Mouse (Mus musculus): ENCODE data around the gene Trim14.
A peak's percentile ranks its signal among the peaks of the same experiment; 100 is the strongest.

Gene Trim14

DNA sequence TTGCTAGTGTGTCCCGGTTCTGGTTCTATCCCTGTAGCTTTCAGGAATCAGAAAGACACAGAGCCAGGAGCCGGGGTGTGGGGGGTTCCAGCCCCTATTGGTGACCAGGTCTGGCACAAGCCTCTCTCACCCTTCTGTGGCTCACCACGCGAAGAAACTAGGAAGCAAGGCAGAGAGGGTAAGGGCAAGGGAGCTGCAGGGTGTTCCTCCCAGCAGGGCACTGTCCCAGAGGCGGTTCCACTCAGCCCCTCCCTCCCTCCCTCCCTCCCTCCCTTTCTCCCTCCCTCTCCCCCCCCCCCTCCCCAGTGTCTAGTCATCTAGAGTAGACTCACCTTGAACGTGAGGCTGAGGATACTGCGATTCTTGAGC is 8.4 kb downstream of the Trim14 start:
- no peak for DNase-seq (ENCODE audit: low read depth)

DNA sequence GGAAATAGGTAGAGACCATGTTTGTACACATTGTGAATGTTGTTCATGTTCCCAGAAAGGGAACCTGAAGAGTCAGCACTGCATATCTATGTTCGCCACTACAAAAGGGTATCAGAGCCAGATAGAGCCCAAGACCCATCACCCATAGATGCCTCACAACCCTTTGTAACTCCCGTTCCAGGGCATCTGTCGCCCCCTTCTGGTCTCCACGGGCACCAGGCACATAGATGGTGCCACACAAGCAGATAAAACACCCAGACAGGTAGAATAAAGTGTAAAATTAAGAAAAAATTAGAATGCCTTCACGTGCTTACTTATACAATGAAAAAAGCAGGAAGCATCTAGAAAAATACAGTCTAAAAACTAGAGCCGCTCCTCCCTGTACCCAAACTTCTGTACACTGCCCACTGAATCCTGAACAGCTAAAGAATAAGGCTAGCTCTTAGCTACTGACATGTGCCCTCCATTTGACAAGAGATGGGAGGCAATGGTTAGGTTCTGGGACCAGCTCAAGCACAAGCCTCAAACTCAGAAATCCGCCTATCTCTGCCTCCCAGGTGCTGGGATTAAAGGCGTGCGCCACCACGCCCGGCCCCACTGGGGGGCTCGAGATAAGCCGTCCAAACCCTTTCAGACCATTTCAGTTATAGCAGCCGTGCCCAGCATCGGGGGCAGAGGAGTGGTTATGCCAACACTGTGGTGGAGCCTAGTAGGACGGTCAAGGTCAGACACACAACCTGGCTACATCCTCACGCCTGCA is 9.0 kb downstream of the Trim14 start:
- peak; percentile 32 for DNase-seq (ENCODE audit: low read depth)

DNA sequence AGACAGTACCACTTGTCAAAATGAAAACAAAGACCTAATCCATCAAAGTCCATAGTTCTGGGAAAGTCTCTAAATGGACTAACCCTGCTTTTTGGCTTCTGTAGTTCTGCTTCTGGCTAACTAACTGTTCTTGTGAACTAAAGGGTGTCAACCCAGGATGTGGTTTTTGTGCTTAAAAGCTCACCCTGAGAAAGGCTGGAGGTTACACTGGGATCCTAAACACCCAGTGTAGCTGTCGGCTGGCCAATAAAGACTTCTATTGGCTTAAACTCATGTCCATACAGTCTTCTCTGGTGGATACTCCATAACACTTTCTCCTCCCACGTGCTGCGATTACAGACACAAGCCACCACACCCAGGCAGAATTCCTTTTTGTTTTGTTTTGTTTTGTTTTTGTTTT is 9.7 kb downstream of the Trim14 start:
- no peak for DNase-seq (ENCODE audit: low read depth)

DNA sequence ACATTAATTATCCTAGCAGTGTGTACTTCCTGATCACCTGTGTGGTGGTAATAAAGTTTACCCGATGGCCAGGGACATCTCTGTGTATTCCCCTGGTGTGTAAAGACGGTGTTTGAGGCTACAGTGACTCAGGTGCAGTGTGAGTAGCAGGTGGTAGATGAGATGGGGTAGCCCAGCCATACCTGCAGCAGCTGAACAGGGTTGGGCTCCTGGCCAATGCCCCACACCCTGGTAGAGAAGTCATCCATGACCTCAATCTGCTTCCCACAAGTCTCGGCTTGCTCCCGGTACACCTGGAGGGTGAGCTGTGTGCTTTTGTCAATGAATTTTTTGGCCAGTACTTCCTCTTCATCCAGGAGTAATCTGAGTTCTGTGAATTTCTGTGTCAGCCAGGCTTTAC is 12.6 kb downstream of the Trim14 start:
- no peak for DNase-seq (ENCODE audit: low read depth)

DNA sequence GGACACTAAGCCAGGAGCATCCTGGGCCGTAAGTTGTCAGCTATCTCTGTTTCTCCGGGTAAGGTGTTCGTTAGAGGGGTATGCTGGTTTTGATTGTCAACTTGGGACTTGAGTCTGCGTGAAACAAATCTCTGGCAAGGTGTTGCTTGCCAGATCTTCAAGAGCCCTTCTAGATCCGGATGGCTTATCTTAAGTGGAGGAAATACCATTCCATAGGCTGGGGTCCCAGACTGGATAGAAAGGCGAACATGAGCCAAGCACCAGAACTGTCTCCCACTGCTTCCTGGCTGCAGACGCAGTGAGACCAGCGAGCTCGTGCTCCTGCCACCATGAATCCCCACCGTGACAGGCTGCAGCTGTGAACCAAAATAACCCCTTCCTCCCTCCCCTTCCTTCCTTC is 14.5 kb downstream of the Trim14 start:
- no peak for DNase-seq (ENCODE audit: low read depth)

DNA sequence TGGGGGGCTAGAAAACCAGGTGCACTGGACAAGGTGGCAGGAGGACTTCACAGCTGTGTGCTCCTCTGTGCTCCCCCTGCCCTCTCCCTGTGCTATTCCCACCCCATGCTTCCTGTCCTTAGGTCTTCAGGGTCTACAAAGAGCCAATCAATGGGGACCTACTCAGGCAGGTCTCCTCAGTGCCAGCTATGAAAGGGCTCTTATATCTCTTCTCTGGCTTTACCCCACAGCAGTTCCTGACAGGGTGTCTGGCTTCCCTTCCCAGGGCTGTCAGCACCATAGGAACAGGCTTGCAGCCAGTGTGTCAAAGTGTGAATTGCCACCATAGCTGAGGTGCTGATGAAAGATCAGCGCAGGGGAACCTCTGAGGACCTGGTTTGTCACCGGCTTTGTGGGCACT is 15.4 kb downstream of the Trim14 start:
- no peak for DNase-seq (ENCODE audit: low read depth)

DNA sequence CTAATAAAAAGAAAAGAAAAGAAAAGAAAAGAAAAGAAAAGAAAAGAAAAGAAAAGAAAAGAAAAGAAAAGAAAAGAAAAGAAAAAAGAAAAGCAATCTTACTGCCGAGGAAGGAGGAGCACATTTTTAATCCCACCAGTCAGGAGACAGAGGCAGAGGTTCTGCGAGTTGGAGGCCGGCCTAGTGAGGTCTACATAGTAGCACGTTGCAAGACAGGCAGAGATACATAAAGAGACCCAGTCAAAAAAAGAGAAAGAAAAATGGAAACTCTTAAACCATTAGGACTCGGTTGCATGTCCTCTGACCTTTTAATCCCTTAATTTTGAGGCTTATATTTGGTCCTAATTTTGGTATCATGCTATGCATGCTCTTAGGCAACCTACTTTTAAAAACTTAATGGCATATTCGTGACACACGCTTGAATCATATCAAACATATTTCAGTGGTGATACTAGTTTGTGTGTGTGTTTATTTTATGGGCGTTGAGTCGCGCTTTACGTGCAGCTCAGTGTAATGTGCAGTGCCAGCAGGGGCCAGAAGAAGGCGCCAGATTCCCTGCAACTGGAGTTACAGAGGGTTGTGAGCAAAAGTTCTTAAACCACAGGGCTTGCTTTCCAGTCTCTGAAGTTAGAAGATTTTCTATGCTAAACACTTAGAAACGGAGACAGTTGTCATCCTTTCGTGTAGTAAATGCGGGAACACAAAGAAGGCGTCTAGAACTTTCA is 28.0 kb downstream of the Trim14 start:
- peak; percentile 91 for DNase-seq (ENCODE audit: low read depth)

DNA sequence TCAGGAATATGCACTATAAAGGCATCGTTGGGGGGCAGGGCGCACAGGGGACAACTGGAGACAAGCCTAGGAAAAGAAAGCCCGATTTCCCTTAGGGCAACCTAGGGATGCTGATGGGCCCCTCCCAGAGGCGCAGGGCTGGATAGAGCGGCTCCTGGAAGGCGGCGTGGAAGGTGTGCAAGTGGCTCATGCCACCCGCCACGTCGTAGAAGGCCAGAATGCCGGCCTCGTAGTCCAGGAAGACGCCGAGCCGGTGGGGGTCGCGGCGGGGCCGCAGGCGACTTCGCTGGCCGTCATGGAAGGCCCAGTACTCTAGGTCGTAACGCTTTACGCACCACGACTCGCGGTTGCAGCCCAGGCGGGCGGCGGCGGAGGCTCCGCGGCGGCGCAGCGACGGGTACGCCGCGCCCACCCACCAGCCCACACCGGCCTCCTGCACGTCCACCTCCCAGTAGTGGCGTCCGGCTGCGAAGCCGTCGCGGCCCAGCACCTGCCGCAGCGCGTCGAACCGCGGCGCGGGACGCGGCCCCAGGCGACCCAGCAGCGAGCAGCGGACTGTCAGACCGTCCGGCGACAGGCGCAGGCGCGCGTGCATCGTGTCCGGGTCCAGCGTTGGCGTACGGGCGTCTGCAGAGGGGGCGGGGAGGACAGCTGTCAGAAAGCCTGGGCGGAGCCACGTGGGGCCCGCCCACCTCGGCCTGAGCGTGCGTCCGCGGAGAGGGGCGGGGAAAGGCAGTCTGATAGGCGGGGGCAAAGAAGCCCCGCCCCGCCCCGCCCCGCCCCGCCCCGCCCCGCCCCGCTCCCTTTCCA is 28.9 kb downstream of the Trim14 start:
- peak; percentile 96 for DNase-seq (ENCODE audit: low read depth)

DNA sequence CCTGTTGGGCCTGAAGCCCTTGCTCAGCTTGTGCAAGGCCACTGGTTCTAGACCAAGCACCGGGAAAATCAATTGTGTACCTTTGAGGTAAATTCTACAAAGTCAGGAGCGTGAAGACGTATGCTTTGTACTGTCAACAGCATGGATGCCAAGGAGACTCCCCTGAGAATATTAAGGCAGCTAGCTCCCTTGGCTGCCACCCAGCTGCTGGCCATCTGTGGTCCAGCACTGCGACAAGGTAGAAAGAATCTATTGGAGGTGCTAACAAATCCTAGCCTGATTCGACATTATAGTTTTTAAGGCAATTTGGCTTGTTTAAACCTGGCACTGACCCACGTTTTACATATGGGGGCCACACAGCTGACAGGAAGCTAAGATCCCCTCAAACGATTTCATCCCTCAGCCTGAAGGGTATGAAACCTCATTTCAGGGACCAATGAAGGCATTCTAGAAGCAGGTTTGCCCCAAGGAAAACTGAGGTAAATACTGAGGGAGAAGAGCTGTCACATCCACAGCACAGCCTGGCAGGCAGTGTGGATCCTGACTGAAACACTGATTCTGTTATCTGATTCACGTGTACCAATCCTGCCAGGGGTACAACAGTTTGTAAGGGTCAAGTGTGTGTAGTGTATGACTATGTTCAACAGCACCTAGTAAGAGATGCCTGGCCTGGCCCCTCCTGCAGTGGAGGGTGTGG is 30.4 kb downstream of the Trim14 start:
- peak; percentile 25 for DNase-seq (ENCODE audit: low read depth)

DNA sequence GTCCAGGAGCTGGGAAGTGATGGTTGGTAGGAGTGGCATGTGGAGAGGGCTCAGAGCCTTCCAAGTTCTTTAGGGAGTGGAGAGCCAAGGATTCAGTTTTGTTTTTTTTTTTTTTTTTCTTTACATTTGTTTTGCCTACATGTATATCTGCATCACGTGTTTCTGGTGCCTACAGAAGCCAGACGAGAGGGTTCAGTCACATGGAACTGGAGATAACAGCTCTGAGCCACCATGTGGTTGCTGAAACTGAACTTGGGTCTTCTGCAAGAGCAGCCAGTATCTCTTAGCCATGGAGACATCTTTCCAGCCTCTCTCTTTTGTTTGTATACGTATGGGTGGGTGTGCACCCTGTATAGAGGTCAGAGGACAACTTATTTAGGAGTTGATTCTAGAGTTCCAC is 32.1 kb downstream of the Trim14 start:
- no peak for DNase-seq (ENCODE audit: low read depth)

DNA sequence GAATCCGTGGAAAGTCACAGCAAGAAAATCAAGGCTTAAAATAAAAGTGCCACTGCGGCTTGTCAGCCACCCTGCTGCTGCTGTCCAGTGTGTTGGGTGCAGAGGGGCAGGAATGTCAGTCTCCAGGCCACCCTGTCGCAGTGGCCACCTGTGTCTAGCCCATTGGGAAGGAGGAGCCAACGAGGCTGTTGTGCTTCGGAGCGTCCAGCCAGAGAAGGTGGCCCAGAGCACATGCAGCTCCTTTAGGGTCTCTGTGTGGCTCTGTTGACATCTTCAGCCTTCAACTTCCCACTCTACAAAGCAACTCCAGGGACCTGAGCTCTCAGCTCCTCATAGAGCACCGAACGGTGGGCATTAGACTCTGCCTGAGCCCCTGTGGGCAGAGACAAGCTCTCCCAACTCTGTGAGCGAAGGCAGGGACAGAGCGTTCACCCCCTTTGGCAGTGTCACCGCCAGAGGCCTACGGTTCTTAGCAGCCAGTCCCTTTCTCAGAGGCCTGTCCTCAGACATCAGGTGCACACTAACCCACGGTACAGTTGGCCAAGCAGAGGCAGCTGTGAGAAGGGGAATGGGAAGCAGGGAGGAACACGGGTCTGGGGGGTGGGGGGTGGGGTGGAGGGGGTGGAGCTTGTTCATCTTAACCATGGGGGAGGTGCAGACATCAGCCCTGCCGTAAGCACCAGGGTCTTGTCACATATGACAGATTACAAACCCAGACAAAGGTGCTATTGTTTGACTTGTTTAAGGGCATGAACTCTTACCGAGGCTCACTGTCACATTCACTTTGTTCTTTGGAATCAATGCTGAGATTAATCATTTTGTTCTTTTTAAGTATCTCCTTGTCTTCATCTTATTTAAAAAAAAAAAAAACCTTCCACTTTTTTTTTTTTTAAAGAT is 33.1 kb downstream of the Trim14 start:
- DNase-seq (ENCODE audit: low read depth), result no peak

DNA sequence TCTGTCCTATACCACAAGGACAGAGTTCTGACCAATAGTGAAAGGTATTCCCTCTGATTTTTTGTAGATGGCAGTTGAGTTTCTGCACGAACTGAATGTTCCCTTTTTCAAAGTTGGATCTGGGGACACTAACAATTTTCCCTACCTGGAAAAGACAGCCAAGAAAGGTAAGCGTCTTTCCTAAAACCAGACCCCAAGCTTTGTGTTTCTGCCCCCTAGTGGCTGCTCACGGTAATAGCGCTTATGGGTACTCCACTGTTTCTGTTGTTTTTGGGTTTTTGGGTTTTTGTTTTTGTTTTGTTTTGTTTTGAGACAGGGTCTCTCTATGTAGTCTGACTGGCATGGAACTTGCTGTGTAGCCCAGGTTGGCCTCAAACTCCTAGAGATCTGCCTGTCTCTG is 37.0 kb downstream of the Trim14 start:
- peak; percentile 61 for DNase-seq (ENCODE audit: low read depth)

DNA sequence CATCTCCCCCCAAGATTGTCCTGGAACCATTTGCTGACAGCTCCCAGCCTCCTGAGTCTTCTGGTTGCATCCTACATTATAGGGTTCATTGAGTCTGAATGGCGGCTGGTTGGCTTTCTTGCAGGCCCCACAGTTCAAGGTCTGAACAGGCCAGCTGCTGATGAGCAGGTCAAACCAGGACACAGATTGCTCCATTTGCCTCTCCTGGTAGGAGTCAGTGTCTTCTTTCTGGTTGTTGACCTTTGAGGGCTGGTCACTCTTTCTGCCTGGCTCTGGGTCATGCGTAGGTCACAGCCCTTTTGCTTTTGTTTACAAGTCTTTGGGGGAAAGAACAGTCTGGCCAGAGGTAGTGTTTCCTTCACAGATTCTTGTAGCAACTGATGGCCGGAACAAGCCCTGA is 37.4 kb downstream of the Trim14 start:
- DNase-seq (ENCODE audit: low read depth), result no peak

DNA sequence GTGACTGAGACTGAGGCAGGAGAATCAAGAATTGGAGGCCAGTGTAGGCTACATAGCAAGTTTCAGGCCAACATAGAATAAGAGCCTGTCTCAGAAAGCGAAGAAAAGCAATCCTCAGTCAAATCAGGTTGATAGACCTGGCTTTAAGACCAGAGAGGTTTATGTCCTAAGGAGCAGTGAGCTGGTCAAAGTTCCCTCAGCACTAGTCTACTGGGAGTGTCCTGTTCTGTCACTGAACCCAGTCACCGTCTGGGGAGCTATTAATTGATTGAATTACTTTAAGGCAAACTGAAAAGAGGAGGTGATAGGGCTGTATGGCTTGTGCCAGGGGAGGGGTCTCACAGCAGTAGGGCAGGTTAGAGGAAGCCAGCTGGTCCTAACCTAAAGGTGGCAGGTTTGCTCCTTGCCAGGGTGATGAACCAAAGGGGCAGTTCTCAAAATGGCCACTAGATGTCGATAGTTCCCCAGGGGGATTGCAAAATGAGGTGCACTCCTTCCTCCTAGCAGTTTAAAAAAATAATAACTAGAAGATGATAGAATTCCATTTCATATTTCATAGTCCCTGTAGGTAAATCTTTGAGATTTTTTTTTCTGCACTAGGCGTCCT is 38.6 kb downstream of the Trim14 start:
- peak; percentile 80 for DNase-seq (ENCODE audit: low read depth)

DNA sequence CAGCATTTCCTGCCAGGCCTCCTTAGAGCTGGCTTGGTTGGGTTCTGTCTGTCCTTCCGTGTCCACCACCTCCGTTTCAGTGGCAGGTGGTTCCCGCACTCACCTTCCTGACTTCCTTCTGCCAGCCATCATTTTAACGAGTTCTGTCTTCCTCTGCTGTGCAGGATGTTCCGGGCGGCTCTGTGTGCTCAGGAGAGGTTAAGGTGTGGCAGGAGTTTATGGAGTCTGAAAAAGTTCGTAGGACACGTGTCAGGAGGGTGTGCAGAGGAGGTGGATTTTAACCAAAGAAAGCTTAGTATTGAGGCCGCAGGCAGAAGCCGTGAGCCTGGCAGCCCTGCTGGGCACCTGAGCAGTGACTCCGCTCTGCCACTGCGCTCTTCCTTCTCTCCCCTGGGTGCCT is 40.4 kb downstream of the Trim14 start:
- no peak for DNase-seq (ENCODE audit: low read depth)

DNA sequence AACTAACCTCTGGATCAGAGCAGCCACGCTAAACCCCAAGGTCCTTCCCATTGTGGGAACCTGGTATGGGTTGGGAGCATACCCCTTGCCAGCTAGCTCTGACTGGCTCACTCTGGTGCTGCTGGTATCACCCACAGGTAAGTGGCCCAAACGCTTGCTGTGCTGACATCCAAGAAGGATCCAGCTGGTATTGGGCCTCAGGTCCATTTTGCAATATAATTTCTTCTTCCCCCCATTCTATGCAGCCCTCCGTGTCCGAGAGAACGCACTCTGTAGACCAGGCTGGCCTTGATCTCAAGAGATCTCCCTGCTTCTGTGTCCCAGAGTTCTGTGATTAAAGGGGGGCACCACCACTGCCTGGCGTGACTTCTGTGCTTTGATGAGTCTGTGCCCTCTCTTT is 42.9 kb downstream of the Trim14 start:
- no peak for DNase-seq (ENCODE audit: low read depth)

DNA sequence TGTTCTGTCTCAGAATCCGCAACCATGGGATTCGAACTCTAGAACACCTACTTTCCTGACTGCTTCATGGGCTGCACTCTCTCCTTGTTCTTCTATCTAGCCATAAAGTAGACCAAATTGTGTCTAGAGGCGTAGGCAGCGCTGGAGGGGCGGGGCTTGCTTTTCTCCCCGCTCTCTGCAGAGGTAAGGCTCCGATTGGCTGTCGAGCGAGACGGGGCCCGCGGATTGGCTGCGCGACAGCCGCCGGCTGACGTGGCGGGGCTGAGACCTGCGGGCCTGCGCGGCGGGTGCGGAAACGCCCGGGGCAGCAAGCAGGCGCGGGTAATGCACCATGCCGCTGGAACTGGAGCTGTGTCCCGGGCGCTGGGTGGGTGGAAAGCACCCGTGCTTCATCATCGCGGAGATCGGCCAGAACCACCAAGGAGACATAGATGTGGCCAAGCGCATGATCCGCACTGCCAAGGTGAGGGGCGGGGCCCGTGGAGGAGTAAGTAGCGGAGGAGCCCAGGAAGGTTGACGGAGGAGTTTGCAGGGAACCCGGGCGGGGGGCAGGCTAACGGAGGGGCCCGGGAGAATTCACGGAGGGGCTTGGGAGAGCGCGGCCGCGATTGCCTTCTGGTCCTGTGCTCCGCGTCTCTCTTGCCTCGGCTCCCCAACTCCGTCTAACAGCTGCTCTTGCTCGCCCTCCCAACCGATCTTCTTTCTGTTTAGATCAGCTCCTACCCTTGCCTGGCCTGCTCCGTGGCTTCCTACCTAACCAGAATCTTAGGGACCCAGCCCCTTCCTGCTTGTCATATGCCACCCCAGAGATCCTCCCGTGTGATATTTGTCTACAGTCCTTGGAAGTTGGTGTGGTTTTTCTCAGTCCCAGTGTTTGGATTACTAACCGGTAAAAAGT is 46.7 kb downstream of the Trim14 start, which contains the start of gene Nans:
Gene Nans (plus strand): TSS at position 221 of the 898 bp plus-strand sequence.
- peak; percentile 96 for DNase-seq (ENCODE audit: low read depth)

DNA sequence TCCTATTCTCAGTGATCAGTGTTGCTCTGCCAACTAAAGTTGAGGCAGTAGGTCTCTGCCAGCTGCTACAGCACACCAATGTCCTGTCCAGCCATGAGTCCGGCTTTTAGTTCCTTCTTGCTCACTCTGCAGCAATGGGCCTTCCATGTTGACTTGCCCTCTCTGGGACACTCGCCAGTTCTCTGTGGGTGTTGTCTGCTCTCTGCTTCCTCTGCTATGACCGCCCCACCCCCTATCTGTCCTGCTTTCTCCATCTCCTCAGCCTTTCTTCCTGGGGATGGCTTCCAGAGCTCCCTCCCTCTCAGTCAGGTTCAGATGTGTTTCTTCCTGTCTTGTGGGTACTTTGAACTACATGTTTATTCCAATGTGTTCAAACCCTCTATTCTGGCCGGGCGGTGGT is 48.6 kb downstream of the Trim14 start:
- peak; percentile 39 for DNase-seq (ENCODE audit: low read depth)

DNA sequence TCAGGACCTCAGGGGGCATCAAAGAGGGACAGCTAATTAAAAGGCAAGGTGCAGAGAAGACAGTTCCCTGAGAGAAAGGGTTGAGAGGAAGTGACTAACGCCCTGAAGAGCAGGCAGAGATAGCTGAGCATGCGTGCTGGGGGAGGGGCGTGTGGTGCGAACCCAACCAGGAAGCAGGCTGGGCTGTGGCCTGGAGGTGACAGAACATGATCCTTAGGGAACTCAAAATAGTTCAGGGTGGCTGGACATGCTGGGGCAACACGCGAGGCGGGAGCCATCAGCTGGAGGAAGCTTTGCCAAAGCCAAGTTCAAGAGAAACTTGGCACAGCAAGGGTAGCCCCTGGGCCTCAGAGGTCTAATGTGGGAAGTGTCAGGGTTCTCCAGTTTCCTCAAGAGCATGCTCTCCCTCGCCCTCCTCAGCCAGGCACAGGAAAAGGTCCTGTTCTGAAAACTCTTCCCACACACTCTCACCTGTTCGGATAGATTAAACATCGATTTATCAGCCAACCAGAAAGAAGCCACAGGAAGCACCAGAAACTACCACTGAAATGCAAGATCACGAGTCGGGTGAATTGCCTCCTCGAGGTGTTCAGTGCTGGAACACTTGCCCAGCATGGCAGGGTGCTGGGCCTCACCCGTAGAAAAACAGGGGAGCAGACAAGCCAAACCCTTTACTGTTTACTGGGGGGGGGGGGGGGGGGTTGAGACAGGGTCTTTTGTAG is 50.1 kb downstream of the Trim14 start:
- no peak for DNase-seq (ENCODE audit: low read depth)
